Mouse (Mus musculus): Measurements from ENCODE around the gene Nup85. TPM values are rescaled to one million over a fixed set of nuclear protein-coding genes. Genes with fewer than 3 reads are reported as not detected.

Nup85 gene
- polyA plus RNA-seq (2012; rRNA removed) = 12.5 and 15.1 TPM in 2 replicates

GRCm38 (mm10) chr11:115564064-115564809, at the start of gene Nup85:
Gene Nup85, plus strand, starts transcription at chr11:115564434.

GRCm38 (mm10) chr11:115536038-115536681, 28.1 kb upstream of the Nup85 start, which contains the start of gene Sumo2:
Gene Sumo2, minus strand, starts transcription at chr11:115536276.

DNA sequence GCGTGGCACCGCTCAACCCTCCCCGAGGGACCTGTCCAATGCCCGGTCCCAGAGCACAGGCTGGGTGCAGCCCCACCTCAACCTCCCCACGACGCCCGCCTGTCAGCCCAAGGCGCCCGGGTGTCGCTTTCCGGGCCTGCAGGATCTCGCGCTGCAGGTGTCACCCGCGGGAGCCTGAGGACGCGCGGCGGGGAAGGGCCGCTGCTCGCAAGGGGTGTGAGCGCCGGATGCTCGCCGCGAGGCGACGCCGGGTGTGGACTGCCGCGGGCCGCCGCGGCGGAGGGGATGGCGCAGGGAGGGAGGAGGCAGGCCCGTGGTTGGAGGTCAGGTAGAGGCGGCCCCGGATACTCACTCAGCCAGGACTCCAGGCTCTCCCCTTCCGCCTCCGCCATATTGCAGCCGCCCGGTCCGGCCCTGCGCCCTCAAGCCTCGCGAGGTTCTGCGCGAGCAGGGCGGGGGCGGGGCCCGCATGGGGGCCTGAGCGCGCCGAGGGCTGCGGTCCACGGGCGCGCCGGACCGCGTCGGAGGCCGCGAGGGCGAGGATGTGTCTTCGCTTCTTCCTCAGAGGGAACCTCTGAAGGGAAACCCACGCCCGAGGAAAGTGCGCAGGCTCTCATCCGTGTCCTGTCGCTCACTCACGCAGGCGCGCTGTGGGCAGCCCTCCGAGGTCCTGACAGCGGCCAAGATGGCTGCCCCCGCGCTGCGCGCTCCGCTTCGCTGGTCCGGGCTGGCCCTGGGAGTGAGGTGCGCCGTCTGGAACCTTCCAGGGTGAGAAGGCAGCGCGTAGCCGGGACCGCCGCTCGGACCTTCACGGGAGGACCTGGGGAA, 39.5 kb downstream of the Nup85 start, which contains the start of the genes Mrps7 and Gga3:
TSS of gene Mrps7 (plus strand) at position 450 of the 828 bp plus-strand sequence.
TSS of gene Gga3 (minus strand) at position 576 of the 828 bp plus-strand sequence.

GRCm38 (mm10) chr11:115612410-115613137, 48.3 kb downstream of the Nup85 start, which contains the start of gene Mif4gd:
Gene Mif4gd, minus strand, starts transcription at chr11:115612969.

GRCm38 (mm10) chr11:115627705-115628464, 63.7 kb downstream of the Nup85 start, which contains the start of gene Slc25a19:
Gene Slc25a19, minus strand, starts transcription at chr11:115628295.

Other genes with a start within 250 kb of the Nup85 start
- gene Ush1g, start 242.4 kb upstream of the Nup85 start, polyA plus RNA-seq (2012; rRNA removed) = 1.5 and 2.2 TPM in 2 replicates
- gene Otop3, start 229.7 kb upstream of the Nup85 start, polyA plus RNA-seq (2012; rRNA removed) = 23.8 and 26.0 TPM in 2 replicates
- gene Hid1, start 196.7 kb upstream of the Nup85 start, polyA plus RNA-seq (2012; rRNA removed) = 80.8 and 93.5 TPM in 2 replicates
- 4.8 and 5.7 TPM in 2 replicates for gene Cdr2l, start 182.5 kb upstream of the Nup85 start, polyA plus RNA-seq (2012; rRNA removed)
- gene Mrpl58, start 160.7 kb upstream of the Nup85 start, polyA plus RNA-seq (2012; rRNA removed) = 36.6 and 39.3 TPM in 2 replicates
- gene Atp5h, start 144.5 kb upstream of the Nup85 start, polyA plus RNA-seq (2012; rRNA removed) = 14.7 and 18.0 TPM in 2 replicates
- gene Kctd2, start 144.3 kb upstream of the Nup85 start, polyA plus RNA-seq (2012; rRNA removed) = 12.6 and 14.1 TPM in 2 replicates
- gene Trim80, start 123.9 kb upstream of the Nup85 start, polyA plus RNA-seq (2012; rRNA removed) = 0.16 and 0.19 TPM in 2 replicates
- 25.7 and 34.8 TPM in 2 replicates for gene Slc16a5, start 102.0 kb upstream of the Nup85 start, polyA plus RNA-seq (2012; rRNA removed)
- 6.0 and 11.3 TPM in 2 replicates for gene Armc7, start 88.8 kb upstream of the Nup85 start, polyA plus RNA-seq (2012; rRNA removed)
- 32.8 and 35.6 TPM in 2 replicates for gene Nt5c, start 72.6 kb upstream of the Nup85 start, polyA plus RNA-seq (2012; rRNA removed)
- 192 and 238 TPM in 2 replicates for gene Jpt1, start 50.0 kb upstream of the Nup85 start, polyA plus RNA-seq (2012; rRNA removed)
- gene Sumo2, start 28.2 kb upstream of the Nup85 start, polyA plus RNA-seq (2012; rRNA removed) = 5.7 and 7.7 TPM in 2 replicates
- 7.9 and 9.3 TPM in 2 replicates for gene Mrps7, start 39.5 kb downstream of the Nup85 start, polyA plus RNA-seq (2012; rRNA removed)
- gene Gga3, start 39.6 kb downstream of the Nup85 start, polyA plus RNA-seq (2012; rRNA removed) = 6.8 and 15.8 TPM in 2 replicates
- 34.3 and 37.0 TPM in 2 replicates for gene Mif4gd, start 48.5 kb downstream of the Nup85 start, polyA plus RNA-seq (2012; rRNA removed)
- gene Slc25a19, start 63.9 kb downstream of the Nup85 start, polyA plus RNA-seq (2012; rRNA removed) = 10.9 and 14.6 TPM in 2 replicates
- gene Grb2, start 144.2 kb downstream of the Nup85 start, polyA plus RNA-seq (2012; rRNA removed) = 14.7 and 17.2 TPM in 2 replicates
- gene Tmem94, start 201.0 kb downstream of the Nup85 start, polyA plus RNA-seq (2012; rRNA removed) = 43.3 and 44.3 TPM in 2 replicates
- 26.5 and 26.7 TPM in 2 replicates for gene Caskin2, start 249.2 kb downstream of the Nup85 start, polyA plus RNA-seq (2012; rRNA removed)